10 mouse cellular contexts compared by ENCODE assay signal in genomic region chr5:24365528-24365927, GRCm38 (mm10). TPM values are rescaled to one million over a fixed set of nuclear protein-coding genes. Genes with fewer than 3 reads are reported as not detected.
DNase-seq lines count a peak whose midpoint lies in the region; ATAC-seq and TF ChIP-seq lines count a peak whose summit lies in the region.
"Had no signal": no experiment of that assay in that cellular context is flagged by ENCODE, and none has a peak within 500 bp of the region (broad histone marks: within the 10 kb centered on the region; RNA-seq: fewer than 3 reads in every experiment).

No protein-coding gene starts in this region.

- H3K9ac ChIP-seq in hindbrain, embryonic 16.5 days (ENCODE audit: low read depth, low read length): no peak overlapping the region
- H3K9ac ChIP-seq in midbrain, embryonic 16.5 days (ENCODE audit: low read depth, low read length): no peak overlapping the region
- no peak overlapping the region for H3K9ac ChIP-seq in midbrain, embryonic 11.5 days (ENCODE audit: low read length)
- no peak overlapping the region for H3K9ac ChIP-seq in lung, postnatal 0 days (replicated peaks; ENCODE audit: low read depth)
- H3K9ac ChIP-seq: limb, embryonic 15.5 days had no signal

- no peak overlapping the region for H3K27ac ChIP-seq in hindbrain, embryonic 10.5 days
- H3K27ac ChIP-seq in hindbrain, embryonic 16.5 days (ENCODE audit: low read depth, low read length): no peak overlapping the region
- H3K27ac ChIP-seq in midbrain, embryonic 16.5 days (ENCODE audit: low read length): no peak overlapping the region
- H3K27ac ChIP-seq in midbrain, embryonic 11.5 days (ENCODE audit: low read depth, low read length): no peak overlapping the region
- H3K27ac ChIP-seq in lung, postnatal 0 days (ENCODE audit: low read length): peak overlapping the region; percentile 74
- H3K27ac ChIP-seq: limb, embryonic 15.5 days had no signal

- H3K27me3 ChIP-seq in hindbrain, embryonic 10.5 days (ENCODE audit: insufficient read depth, poor library complexity, severe bottlenecking): no peaks in the 10 kb centered on the region
- H3K27me3 ChIP-seq in hindbrain, embryonic 16.5 days (replicated peaks; ENCODE audit: control insufficient read depth, insufficient read depth, low read length): no peaks in the 10 kb centered on the region
- no peaks in the 10 kb centered on the region for H3K27me3 ChIP-seq in midbrain, embryonic 16.5 days (ENCODE audit: control insufficient read depth, insufficient read depth, low read depth, low read length)
- H3K27me3 ChIP-seq in midbrain, embryonic 11.5 days (ENCODE audit: control insufficient read depth, insufficient read depth, low read length): no peaks in the 10 kb centered on the region
- no peaks in the 10 kb centered on the region for H3K27me3 ChIP-seq in lung, postnatal 0 days (replicated peaks; ENCODE audit: insufficient read depth, low read length)
- H3K27me3 ChIP-seq: limb, embryonic 15.5 days had no signal

- DNase-seq in hindbrain, embryonic 10.5 days (ENCODE audit: low spot score): no peak
- no peak for DNase-seq in midbrain, embryonic 11.5 days (ENCODE audit: low spot score, missing footprints)
- DNase-seq in lung, postnatal 0 days (ENCODE audit: low spot score): peak; percentile 39
- DNase-seq in adrenal gland, adult 2 months: no peak
- no peak for DNase-seq in left cerebral cortex, postnatal 36 days (ENCODE audit: low spot score in 2 of 2)
- DNase-seq: right cerebral cortex, postnatal 14 days had no signal

- H3K9me3 ChIP-seq in hindbrain, embryonic 10.5 days: no peaks in the 10 kb centered on the region
- H3K9me3 ChIP-seq in hindbrain, embryonic 16.5 days (ENCODE audit: control insufficient read depth, low read length): no peaks in the 10 kb centered on the region
- no peaks in the 10 kb centered on the region for H3K9me3 ChIP-seq in midbrain, embryonic 16.5 days (replicated peaks; ENCODE audit: control insufficient read depth, low read length, poor library complexity, severe bottlenecking)
- no peaks in the 10 kb centered on the region for H3K9me3 ChIP-seq in midbrain, embryonic 11.5 days (ENCODE audit: control insufficient read depth, low read length)
- H3K9me3 ChIP-seq in lung, postnatal 0 days (ENCODE audit: low read length): no peaks in the 10 kb centered on the region
- H3K9me3 ChIP-seq: limb, embryonic 15.5 days had no signal

- H3K4me1 ChIP-seq in hindbrain, embryonic 10.5 days (replicated peaks): peaks cover 40% of the 10 kb centered on the region
- 0 out of 2 replicates have a peak, but pooled peaks cover 2% of the 10 kb centered on the region for H3K4me1 ChIP-seq in hindbrain, embryonic 16.5 days (ENCODE audit: control insufficient read depth, insufficient read depth, low read depth, low read length)
- 0 out of 2 replicates have a peak, but pooled peaks cover 3% of the 10 kb centered on the region for H3K4me1 ChIP-seq in midbrain, embryonic 16.5 days (ENCODE audit: control insufficient read depth, insufficient read depth, low read length)
- no peaks in the 10 kb centered on the region; the same call in 1 of the 2 replicates for H3K4me1 ChIP-seq in midbrain, embryonic 11.5 days (ENCODE audit: control insufficient read depth, insufficient read depth, low read length)
- 0 out of 2 replicates have a peak, but pooled peaks cover under 1% of the 10 kb centered on the region for H3K4me1 ChIP-seq in lung, postnatal 0 days (ENCODE audit: insufficient read depth, low read depth, low read length)

- 37% methylated on average over 5 of the region's 5 CpGs for WGBS in hindbrain, embryonic 10.5 days
- WGBS in hindbrain, embryonic 16.5 days: 47% methylated on average over 5 of the region's 5 CpGs
- 54% methylated on average over 5 of the region's 5 CpGs for WGBS in midbrain, embryonic 16.5 days
- 50% methylated on average over 5 of the region's 5 CpGs for WGBS in midbrain, embryonic 11.5 days
- 15% methylated on average over 4 of the region's 5 CpGs for WGBS in lung, postnatal 0 days

- intact Hi-C loops in left cerebral cortex, postnatal 36 days (cut with DNase I): no loop called here

- no peak overlapping the region for H3K4me2 ChIP-seq in hindbrain, embryonic 16.5 days (ENCODE audit: low read length)
- 0 out of 2 replicates have a peak overlapping the region, but pooled peaks have one; percentile 2 for H3K4me2 ChIP-seq in midbrain, embryonic 16.5 days (ENCODE audit: low read length)
- no peak overlapping the region for H3K4me2 ChIP-seq in midbrain, embryonic 11.5 days
- H3K4me2 ChIP-seq in lung, postnatal 0 days (replicated peaks; ENCODE audit: low read depth, low read length): peak overlapping the region; percentile 50
- H3K4me2 ChIP-seq: limb, embryonic 15.5 days had no signal

- no peak for TF ChIP-seq EP300 in lung, postnatal 0 days (IDR thresholded peaks at IDR 0.05)

- 0 out of 2 replicates have a peak overlapping the region, but pooled peaks have one; percentile 3 for H3K4me3 ChIP-seq in hindbrain, embryonic 10.5 days
- H3K4me3 ChIP-seq in hindbrain, embryonic 16.5 days (ENCODE audit: low read length): no peak overlapping the region
- H3K4me3 ChIP-seq in midbrain, embryonic 16.5 days (ENCODE audit: low read depth, low read length): no peak overlapping the region
- H3K4me3 ChIP-seq in midbrain, embryonic 11.5 days (ENCODE audit: low read depth, low read length): no peak overlapping the region
- H3K4me3 ChIP-seq in lung, postnatal 0 days (ENCODE audit: low read depth, low read length): peak overlapping the region; percentile 21
- H3K4me3 ChIP-seq: limb, embryonic 15.5 days had no signal

- H3K36me3 ChIP-seq in hindbrain, embryonic 10.5 days: no peaks in the 10 kb centered on the region
- H3K36me3 ChIP-seq in hindbrain, embryonic 16.5 days (ENCODE audit: control insufficient read depth, insufficient read depth, low read length): no peaks in the 10 kb centered on the region
- H3K36me3 ChIP-seq in midbrain, embryonic 16.5 days (ENCODE audit: control insufficient read depth, insufficient read depth, low read length): no peaks in the 10 kb centered on the region
- no peaks in the 10 kb centered on the region for H3K36me3 ChIP-seq in midbrain, embryonic 11.5 days (ENCODE audit: control insufficient read depth, insufficient read depth, low read length)
- H3K36me3 ChIP-seq in lung, postnatal 0 days (ENCODE audit: insufficient read depth, low read length): no peaks in the 10 kb centered on the region
- H3K36me3 ChIP-seq: limb, embryonic 15.5 days had no signal

- ATAC-seq in hindbrain, embryonic 16.5 days: no peak
- ATAC-seq in midbrain, embryonic 16.5 days: no peak
- no peak for ATAC-seq in midbrain, embryonic 11.5 days (ENCODE audit: low FRiP score)
- peak; percentile 80 to 81 for ATAC-seq in hematopoietic stem cell, adult 5-6 weeks (replicated peaks in 1 of 2; ENCODE audit: insufficient read depth in 1 of 2, low FRiP score in 2 of 2, low TSS enrichment in 1 of 2, low read depth in 1 of 2, poor library complexity in 2 of 2, severe bottlenecking in 2 of 2)
- ATAC-seq in lung, postnatal 0 days: peak; percentile 11; the same call in 1 of the 2 replicates

- TF ChIP-seq CTCF in lung, postnatal 0 days (IDR thresholded peaks at IDR 0.05): no peak

RNA-seq across cellular contexts. Expression of gene Nos3, which starts 0.9 kb away (rescaled TPM):
- polyA plus RNA-seq in hindbrain, embryonic 10.5 days (2016; fragmentation: Nextera tagmentation; extraction: Ambion mirVana): 8.3 and 9.7 TPM in 2 replicates
- polyA plus RNA-seq in hindbrain, embryonic 16.5 days (2015; fragmentation: Nextera tagmentation; extraction: Ambion mirVana): 8.6 and 11.0 TPM in 2 replicates
- 8.8 and 9.7 TPM in 2 replicates for polyA plus RNA-seq in midbrain, embryonic 16.5 days (2015; fragmentation: Nextera tagmentation; extraction: Ambion mirVana)
- 4.9 and 5.5 TPM in 2 replicates for polyA plus RNA-seq in midbrain, embryonic 11.5 days (2014; fragmentation: Nextera tagmentation; extraction: Ambion mirVana)
- total RNA-seq in hematopoietic stem cell, adult 5-6 weeks (2017): not detected in 2 replicates
- polyA plus RNA-seq in lung, postnatal 0 days (2015; fragmentation: Nextera tagmentation; extraction: Ambion mirVana): 20.3 and 26.5 TPM in 2 replicates
- 10 to 100 TPM in 1 of 2 experiments, 1 to 10 TPM in 1; 8.5 to 13.6 TPM for total RNA-seq in adrenal gland, adult 2 months (2021)
- 22.1 and 33.1 TPM in 2 replicates for polyA plus RNA-seq in adrenal gland, adult 2 months (2012; rRNA removed)
- total RNA-seq in left cerebral cortex, postnatal 36 days (2021): 10 to 100 TPM in 1 of 2 experiments, 1 to 10 TPM in 1; 6.9 to 10.8 TPM

RNA-seq across cellular contexts. Expression of gene Kcnh2, which starts 14.1 kb away (rescaled TPM):
- 32.4 and 33.9 TPM in 2 replicates for polyA plus RNA-seq in hindbrain, embryonic 10.5 days (2016; fragmentation: Nextera tagmentation; extraction: Ambion mirVana)
- polyA plus RNA-seq in hindbrain, embryonic 16.5 days (2015; fragmentation: Nextera tagmentation; extraction: Ambion mirVana): 13.0 and 14.0 TPM in 2 replicates
- 11.4 and 11.7 TPM in 2 replicates for polyA plus RNA-seq in midbrain, embryonic 16.5 days (2015; fragmentation: Nextera tagmentation; extraction: Ambion mirVana)
- 12.5 and 16.2 TPM in 2 replicates for polyA plus RNA-seq in midbrain, embryonic 11.5 days (2014; fragmentation: Nextera tagmentation; extraction: Ambion mirVana)
- 2.6 and 4.8 TPM in 2 replicates for total RNA-seq in hematopoietic stem cell, adult 5-6 weeks (2017)
- 5.0 and 5.8 TPM in 2 replicates for polyA plus RNA-seq in lung, postnatal 0 days (2015; fragmentation: Nextera tagmentation; extraction: Ambion mirVana)
- 10 to 100 TPM; 12.3 to 26.4 TPM for total RNA-seq in adrenal gland, adult 2 months (2021)
- 75.2 and 99.5 TPM in 2 replicates for polyA plus RNA-seq in adrenal gland, adult 2 months (2012; rRNA removed)
- 10 to 100 TPM; 32.2 to 32.6 TPM for total RNA-seq in left cerebral cortex, postnatal 36 days (2021)

RNA-seq across cellular contexts. Expression of gene Atg9b, which starts 26.4 kb away (rescaled TPM):
- polyA plus RNA-seq in hindbrain, embryonic 10.5 days (2016; fragmentation: Nextera tagmentation; extraction: Ambion mirVana): 0.21 and 0.75 TPM in 2 replicates
- polyA plus RNA-seq in hindbrain, embryonic 16.5 days (2015; fragmentation: Nextera tagmentation; extraction: Ambion mirVana): 3.6 and 4.6 TPM in 2 replicates
- polyA plus RNA-seq in midbrain, embryonic 16.5 days (2015; fragmentation: Nextera tagmentation; extraction: Ambion mirVana): 3.8 and 4.4 TPM in 2 replicates
- polyA plus RNA-seq in midbrain, embryonic 11.5 days (2014; fragmentation: Nextera tagmentation; extraction: Ambion mirVana): 0.40 and 0.66 TPM in 2 replicates
- 3.8 and 5.6 TPM in 2 replicates for total RNA-seq in hematopoietic stem cell, adult 5-6 weeks (2017)
- polyA plus RNA-seq in lung, postnatal 0 days (2015; fragmentation: Nextera tagmentation; extraction: Ambion mirVana): 0.54 and 0.94 TPM in 2 replicates
- total RNA-seq in adrenal gland, adult 2 months (2021): 1 to 10 TPM; 1.5 to 1.7 TPM
- polyA plus RNA-seq in adrenal gland, adult 2 months (2012; rRNA removed): 7.5 and 11.6 TPM in 2 replicates
- total RNA-seq in left cerebral cortex, postnatal 36 days (2021): 1 to 10 TPM; 2.4 to 4.4 TPM

RNA-seq across cellular contexts. Expression of gene Abcb8, which starts 27.9 kb away (rescaled TPM):
- 54.5 and 55.3 TPM in 2 replicates for polyA plus RNA-seq in hindbrain, embryonic 10.5 days (2016; fragmentation: Nextera tagmentation; extraction: Ambion mirVana)
- 52.4 and 53.7 TPM in 2 replicates for polyA plus RNA-seq in hindbrain, embryonic 16.5 days (2015; fragmentation: Nextera tagmentation; extraction: Ambion mirVana)
- 49.2 and 54.9 TPM in 2 replicates for polyA plus RNA-seq in midbrain, embryonic 16.5 days (2015; fragmentation: Nextera tagmentation; extraction: Ambion mirVana)
- 32.5 and 34.1 TPM in 2 replicates for polyA plus RNA-seq in midbrain, embryonic 11.5 days (2014; fragmentation: Nextera tagmentation; extraction: Ambion mirVana)
- 8.6 and 19.1 TPM in 2 replicates for total RNA-seq in hematopoietic stem cell, adult 5-6 weeks (2017)
- 22.4 and 25.6 TPM in 2 replicates for polyA plus RNA-seq in lung, postnatal 0 days (2015; fragmentation: Nextera tagmentation; extraction: Ambion mirVana)
- total RNA-seq in adrenal gland, adult 2 months (2021): 10 to 100 TPM; 63.6 to 69.8 TPM
- 165 and 174 TPM in 2 replicates for polyA plus RNA-seq in adrenal gland, adult 2 months (2012; rRNA removed)
- total RNA-seq in left cerebral cortex, postnatal 36 days (2021): 10 to 100 TPM; 52.1 to 57.4 TPM

RNA-seq across cellular contexts. Expression of gene Asic3, which starts 47.7 kb away (rescaled TPM):
- 0.20 and 0.54 TPM in 2 replicates for polyA plus RNA-seq in hindbrain, embryonic 10.5 days (2016; fragmentation: Nextera tagmentation; extraction: Ambion mirVana)
- 0.85 and 1.0 TPM in 2 replicates for polyA plus RNA-seq in hindbrain, embryonic 16.5 days (2015; fragmentation: Nextera tagmentation; extraction: Ambion mirVana)
- 0.24 TPM in 1 of 2 replicates, not detected in the other for polyA plus RNA-seq in midbrain, embryonic 16.5 days (2015; fragmentation: Nextera tagmentation; extraction: Ambion mirVana)
- 0.30 TPM in 1 of 2 replicates, not detected in the other for polyA plus RNA-seq in midbrain, embryonic 11.5 days (2014; fragmentation: Nextera tagmentation; extraction: Ambion mirVana)
- total RNA-seq in hematopoietic stem cell, adult 5-6 weeks (2017): 0.19 TPM in 1 of 2 replicates, not detected in the other
- 0.07 and 0.29 TPM in 2 replicates for polyA plus RNA-seq in lung, postnatal 0 days (2015; fragmentation: Nextera tagmentation; extraction: Ambion mirVana)
- total RNA-seq in adrenal gland, adult 2 months (2021): under 1 TPM in 1 of 2 experiments, not detected in 1; 0.48 TPM
- polyA plus RNA-seq in adrenal gland, adult 2 months (2012; rRNA removed): 0.74 and 1.2 TPM in 2 replicates
- total RNA-seq in left cerebral cortex, postnatal 36 days (2021): not detected

Comparison
In these comparisons a context has a peak if more than half of its experiments do, and no peak if none do; other contexts are left out.
1. H3K4me3 ChIP-seq: peak in hindbrain, embryonic 10.5 days (single experiment) and lung, postnatal 0 days (single experiment); none in hindbrain, embryonic 16.5 days (single experiment), midbrain, embryonic 16.5 days (single experiment) and midbrain, embryonic 11.5 days (single experiment).
2. H3K4me2 ChIP-seq: peak in midbrain, embryonic 16.5 days (single experiment) and lung, postnatal 0 days (single experiment); none in hindbrain, embryonic 16.5 days (single experiment) and midbrain, embryonic 11.5 days (single experiment).
3. ATAC-seq: peak in hematopoietic stem cell, adult 5-6 weeks (2 of 2) and lung, postnatal 0 days (single experiment); none in hindbrain, embryonic 16.5 days (single experiment), midbrain, embryonic 16.5 days (single experiment) and midbrain, embryonic 11.5 days (single experiment).